ENCODE assay signal across 9 mouse cellular contexts in genomic region chr9:107738841-107739202, GRCm38 (mm10). TPM values are rescaled to one million over a fixed set of nuclear protein-coding genes. Genes with fewer than 3 reads are reported as not detected.
A peak's percentile ranks its signal among the peaks of the same experiment; 100 is the strongest.
DNase-seq lines count a peak whose midpoint lies in the region; ATAC-seq lines count a peak whose summit lies in the region.
"Had no signal": no experiment of that assay in that cellular context is flagged by ENCODE, and none has a peak within 500 bp of the region (broad histone marks: within the 10 kb centered on the region; RNA-seq: fewer than 3 reads in every experiment).

No protein-coding gene starts in this region.

- no peaks in the 10 kb centered on the region for H3K9me3 ChIP-seq in heart, embryonic 11.5 days (replicated peaks; ENCODE audit: control insufficient read depth, low read length)
- no peaks in the 10 kb centered on the region for H3K9me3 ChIP-seq in embryonic facial prominence, embryonic 12.5 days
- H3K9me3 ChIP-seq in liver, embryonic 13.5 days (replicated peaks) = no peaks in the 10 kb centered on the region
- H3K9me3 ChIP-seq in neural tube, embryonic 12.5 days = no peaks in the 10 kb centered on the region

- H3K4me2 ChIP-seq in heart, embryonic 11.5 days = no peak overlapping the region
- H3K4me2 ChIP-seq in embryonic facial prominence, embryonic 12.5 days (replicated peaks) = no peak overlapping the region
- no peak overlapping the region for H3K4me2 ChIP-seq in liver, embryonic 13.5 days
- H3K4me2 ChIP-seq in neural tube, embryonic 12.5 days (replicated peaks) = no peak overlapping the region

- H3K27ac ChIP-seq in heart, embryonic 11.5 days (ENCODE audit: low read depth, low read length) = no peak overlapping the region
- H3K27ac ChIP-seq in embryonic facial prominence, embryonic 12.5 days = peak overlapping the region; percentile 66; the same call in 1 of the 2 replicates
- H3K27ac ChIP-seq in liver, embryonic 13.5 days = no peak overlapping the region; the same call in 1 of the 2 replicates
- H3K27ac ChIP-seq in neural tube, embryonic 12.5 days = no peak overlapping the region
- H3K27ac ChIP-seq: macrophage had no signal

- peaks cover 24% of the 10 kb centered on the region for H3K27me3 ChIP-seq in heart, embryonic 11.5 days (ENCODE audit: control insufficient read depth, insufficient read depth, low read length)
- H3K27me3 ChIP-seq in embryonic facial prominence, embryonic 12.5 days = no peaks in the 10 kb centered on the region
- H3K27me3 ChIP-seq in liver, embryonic 13.5 days = peaks cover 28% of the 10 kb centered on the region
- peaks cover 16% of the 10 kb centered on the region for H3K27me3 ChIP-seq in neural tube, embryonic 12.5 days (replicated peaks)

- no peak overlapping the region for H3K9ac ChIP-seq in heart, embryonic 11.5 days (ENCODE audit: low read depth, low read length)
- no peak overlapping the region for H3K9ac ChIP-seq in embryonic facial prominence, embryonic 12.5 days
- H3K9ac ChIP-seq in liver, embryonic 13.5 days = no peak overlapping the region
- H3K9ac ChIP-seq in neural tube, embryonic 12.5 days = no peak overlapping the region

- WGBS in heart, embryonic 11.5 days (ENCODE audit: insufficient replicate concordance) = 41% methylated on average over 4 of the region's 4 CpGs
- 49% methylated on average over 4 of the region's 4 CpGs for WGBS in embryonic facial prominence, embryonic 12.5 days
- 68% methylated on average over 4 of the region's 4 CpGs for WGBS in liver, embryonic 13.5 days (ENCODE audit: insufficient replicate concordance)
- WGBS in neural tube, embryonic 12.5 days = 53% methylated on average over 4 of the region's 4 CpGs

- H3K36me3 ChIP-seq in heart, embryonic 11.5 days (ENCODE audit: control insufficient read depth, insufficient read depth, low read length) = peaks cover 41% of the 10 kb centered on the region
- peaks cover 52% of the 10 kb centered on the region for H3K36me3 ChIP-seq in embryonic facial prominence, embryonic 12.5 days
- H3K36me3 ChIP-seq in liver, embryonic 13.5 days = peaks cover 57% of the 10 kb centered on the region
- peaks cover 54% of the 10 kb centered on the region for H3K36me3 ChIP-seq in neural tube, embryonic 12.5 days

- DNase-seq in heart, adult 11 months = peak; percentile 92
- peak; percentile 45 for DNase-seq in NIH3T3 (ENCODE audit: low read depth)
- peak; percentile 70 for DNase-seq in induced T-regulatory cell, adult 2 months (ENCODE audit: low read depth)
- DNase-seq in liver, embryonic 13.5 days = no peak
- DNase-seq in layer of hippocampus, adult 11-12 months (ENCODE audit: low spot score) = no peak

- ATAC-seq in heart, embryonic 11.5 days (replicated peaks; ENCODE audit: insufficient number of reproducible peaks, low FRiP score, low TSS enrichment) = no peak
- ATAC-seq in embryonic facial prominence, embryonic 12.5 days (ENCODE audit: insufficient number of reproducible peaks, insufficient read depth, low FRiP score, low TSS enrichment) = no peak
- ATAC-seq in liver, embryonic 13.5 days (ENCODE audit: low read depth) = peak; percentile 47
- peak; percentile 64 for ATAC-seq in neural tube, embryonic 12.5 days (ENCODE audit: low FRiP score, low read depth)

- H3K4me1 ChIP-seq in heart, embryonic 11.5 days (ENCODE audit: control insufficient read depth, insufficient read depth, low read length) = peaks cover 18% of the 10 kb centered on the region
- H3K4me1 ChIP-seq in embryonic facial prominence, embryonic 12.5 days = peaks cover 35% of the 10 kb centered on the region
- peaks cover 39% of the 10 kb centered on the region for H3K4me1 ChIP-seq in liver, embryonic 13.5 days (replicated peaks)
- H3K4me1 ChIP-seq in neural tube, embryonic 12.5 days = peaks cover 29% of the 10 kb centered on the region

- H3K4me3 ChIP-seq in heart, embryonic 11.5 days (ENCODE audit: low read depth, low read length) = no peak overlapping the region
- no peak overlapping the region for H3K4me3 ChIP-seq in embryonic facial prominence, embryonic 12.5 days
- H3K4me3 ChIP-seq in liver, embryonic 13.5 days (replicated peaks) = no peak overlapping the region
- no peak overlapping the region for H3K4me3 ChIP-seq in neural tube, embryonic 12.5 days

RNA-seq across cellular contexts. Expression of gene Sema3f, which starts 28.5 kb away (rescaled TPM):
- polyA plus RNA-seq in heart, embryonic 11.5 days (2014; fragmentation: Nextera tagmentation; extraction: Ambion mirVana) = 4.6 and 5.8 TPM in 2 replicates
- polyA plus RNA-seq in embryonic facial prominence, embryonic 12.5 days (2016; fragmentation: Nextera tagmentation; extraction: Ambion mirVana) = 52.4 and 53.1 TPM in 2 replicates
- 0.93 and 1.0 TPM in 2 replicates for polyA plus RNA-seq in liver, embryonic 13.5 days (2015; fragmentation: Nextera tagmentation; extraction: Ambion mirVana)
- 21.4 and 21.5 TPM in 2 replicates for polyA plus RNA-seq in neural tube, embryonic 12.5 days (2016; fragmentation: Nextera tagmentation; extraction: Ambion mirVana)
- polyA plus RNA-seq: macrophage had no signal

RNA-seq across cellular contexts. Expression of gene Rbm5, which starts 32.0 kb away (rescaled TPM):
- 113 and 135 TPM in 2 replicates for polyA plus RNA-seq in heart, embryonic 11.5 days (2014; fragmentation: Nextera tagmentation; extraction: Ambion mirVana)
- polyA plus RNA-seq in embryonic facial prominence, embryonic 12.5 days (2016; fragmentation: Nextera tagmentation; extraction: Ambion mirVana) = 232 and 261 TPM in 2 replicates
- polyA plus RNA-seq in liver, embryonic 13.5 days (2015; fragmentation: Nextera tagmentation; extraction: Ambion mirVana) = 64.7 and 75.5 TPM in 2 replicates
- 231 and 241 TPM in 2 replicates for polyA plus RNA-seq in neural tube, embryonic 12.5 days (2016; fragmentation: Nextera tagmentation; extraction: Ambion mirVana)

RNA-seq across cellular contexts. Expression of gene Gnat1, which starts 59.3 kb away (rescaled TPM):
- 0.42 and 1.2 TPM in 2 replicates for polyA plus RNA-seq in heart, embryonic 11.5 days (2014; fragmentation: Nextera tagmentation; extraction: Ambion mirVana)
- 1.4 and 3.0 TPM in 2 replicates for polyA plus RNA-seq in embryonic facial prominence, embryonic 12.5 days (2016; fragmentation: Nextera tagmentation; extraction: Ambion mirVana)
- polyA plus RNA-seq in liver, embryonic 13.5 days (2015; fragmentation: Nextera tagmentation; extraction: Ambion mirVana) = 1.1 and 1.5 TPM in 2 replicates
- polyA plus RNA-seq in neural tube, embryonic 12.5 days (2016; fragmentation: Nextera tagmentation; extraction: Ambion mirVana) = 1.3 and 2.3 TPM in 2 replicates
- polyA plus RNA-seq: macrophage had no signal

Comparison
In these comparisons a context has a peak if more than half of its experiments do, and no peak if none do; other contexts are left out.
1. DNase-seq: peak in heart, adult 11 months (single experiment), NIH3T3 (single experiment) and induced T-regulatory cell, adult 2 months (single experiment); none in liver, embryonic 13.5 days (single experiment) and layer of hippocampus, adult 11-12 months (single experiment).
2. ATAC-seq: peak in liver, embryonic 13.5 days (single experiment) and neural tube, embryonic 12.5 days (single experiment); none in heart, embryonic 11.5 days (single experiment) and embryonic facial prominence, embryonic 12.5 days (single experiment).